Mouse (Mus musculus) myocyte (in vitro differentiated cells): Measurements from ENCODE around the gene Zfp367.

Experiments used
- CEBPB ChIP-seq: IDR thresholded peaks from 2 replicates; pipeline ENCODE4 v1.6.1; 2011; ENCODE audit warnings: mild to moderate bottlenecking, moderate library complexity; ENCODE audit not compliant: poor library complexity, insufficient read depth, severe bottlenecking
- E2F4 ChIP-seq: IDR thresholded peaks from one replicate; pipeline ENCODE4 v1.6.1; 2011; ENCODE audit warnings: mild to moderate bottlenecking, control low read depth, moderate library complexity; ENCODE audit not compliant: insufficient read depth
- MAX ChIP-seq: IDR thresholded peaks from one replicate; pipeline ENCODE4 v1.6.1; 2011; ENCODE audit warnings: low read depth, mild to moderate bottlenecking, control low read depth
- MYOD1 ChIP-seq, 3 experiments: IDR thresholded peaks; one replicate each; pipeline ENCODE4 v1.6.1; 2011; ENCODE audit warnings: control low read depth in 2 of 3, low read depth in 2 of 3, mild to moderate bottlenecking in 2 of 3, moderate library complexity in 1 of 3; ENCODE audit not compliant: insufficient read length in 2 of 3, control insufficient read depth in 1 of 3
- MYOG ChIP-seq, 3 experiments: IDR thresholded peaks; one replicate each; pipeline ENCODE4 v1.6.1; 2011; ENCODE audit warnings: control low read depth in 2 of 3, low read depth in 2 of 3, mild to moderate bottlenecking in 2 of 3; ENCODE audit not compliant: insufficient read length in 2 of 3, control insufficient read depth in 1 of 3, insufficient read depth in 1 of 3
- POLR2A ChIP-seq: IDR thresholded peaks from one replicate; pipeline ENCODE4 v1.6.1; 2011; ENCODE audit warnings: low read depth, mild to moderate bottlenecking, control low read depth, moderate library complexity; ENCODE audit not compliant: insufficient read length
- POLR2AphosphoS2 ChIP-seq: IDR thresholded peaks from one replicate; pipeline ENCODE4 v1.6.1; 2011; ENCODE audit warnings: low read depth, control low read depth; ENCODE audit not compliant: insufficient read length
- REST ChIP-seq: IDR thresholded peaks from one replicate; pipeline ENCODE4 v1.6.1; 2011; ENCODE audit warnings: mild to moderate bottlenecking, control low read depth, moderate library complexity; ENCODE audit not compliant: insufficient read depth, insufficient read length
- SRF ChIP-seq: IDR thresholded peaks from one replicate; pipeline ENCODE4 v1.6.1; 2011; ENCODE audit warnings: low read depth; ENCODE audit not compliant: control insufficient read depth, insufficient read length
- TCF12 ChIP-seq: IDR thresholded peaks from one replicate; pipeline ENCODE4 v1.6.1; 2011; ENCODE audit warnings: mild to moderate bottlenecking, control low read depth; ENCODE audit not compliant: poor library complexity, insufficient read depth, severe bottlenecking
- TCF3 ChIP-seq: IDR thresholded peaks from one replicate; pipeline ENCODE4 v1.6.1; 2011; ENCODE audit warnings: low read depth, control low read depth; ENCODE audit not compliant: insufficient read length
- USF1 ChIP-seq: IDR thresholded peaks from one replicate; pipeline ENCODE4 v1.6.1; 2011; ENCODE audit warnings: low read depth, mild to moderate bottlenecking, control low read depth, moderate library complexity

DNA sequence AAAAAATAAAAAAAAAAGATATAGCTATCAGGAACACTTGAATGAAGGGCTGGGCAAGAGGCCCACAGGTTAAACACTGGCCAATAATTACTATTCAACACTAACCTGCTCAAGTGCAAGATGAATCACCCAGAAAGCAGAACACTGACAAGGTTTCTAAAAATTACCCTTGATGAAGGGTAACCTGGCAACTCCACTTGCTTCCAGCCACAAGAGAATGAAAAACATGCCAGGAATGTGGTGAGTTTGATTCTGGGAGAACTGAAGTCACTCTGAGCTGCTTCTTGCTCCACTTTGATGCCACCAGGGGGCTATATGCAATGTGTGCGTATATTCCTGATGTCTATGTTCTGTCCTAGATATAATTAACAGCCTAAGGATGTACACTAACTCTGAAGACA lies 2.2 kb upstream of the Zfp367 start:
- TF ChIP-seq MAX (no peak), E2F4 (no peak), POLR2A (no peak), TCF12 (no peak), TCF3 (no peak), SRF (no peak), USF1 (no peak), MYOG (IDR thresholded peaks at IDR 0.05; ENCODE audit: control insufficient read depth in 1 of 3, insufficient read depth in 1 of 3, insufficient read length in 2 of 3, low read depth in 2 of 3) (no peak), MYOD1 (IDR thresholded peaks at IDR 0.05; ENCODE audit: control insufficient read depth in 1 of 3, insufficient read length in 2 of 3, low read depth in 2 of 3) (no peak), CEBPB (no peak), REST (no peak), POLR2AphosphoS2 (no peak)
